Mouse (Mus musculus): ENCODE results near the gene Orai3.

- no peak for TF ChIP-seq CTCF (IDR thresholded peaks at IDR 0.05; ENCODE audit: borderline replicate concordance, insufficient read depth, low read depth, low read length)
- no peak for TF ChIP-seq POLR2A (IDR thresholded peaks at IDR 0.05; ENCODE audit: borderline replicate concordance, insufficient read depth, low read length)
Observed at GRCm38 (mm10) chr7:127751619-127752018, 18.0 kb upstream of the Orai3 start.
